Mouse (Mus musculus) forebrain, embryonic 12.5 days (tissue): Measurements from ENCODE around the gene 1110008P14Rik. TPM values are rescaled to one million over a fixed set of nuclear protein-coding genes. Genes with fewer than 3 reads are reported as not detected.

Source experiments
- ATAC-seq: fragments of 200-750 bp; cut with Nextera tagmentation; 2 replicates; pipeline ENCODE4 v1.8.0; 2017; ENCODE audit warnings: moderate TSS enrichment; ENCODE audit not compliant: low FRiP score
- H3K27ac ChIP-seq: fragments of 300-500 bp; sonication (generic); 2 replicates; pipeline ENCODE4 v1.5.1; 2016; ENCODE audit warnings: mild to moderate bottlenecking
- H3K27me3 ChIP-seq: fragments of 300-500 bp; sonication (generic); 2 replicates; pipeline ENCODE4 v1.6.1; 2016; ENCODE audit warnings: mild to moderate bottlenecking
- H3K36me3 ChIP-seq: fragments of 300-500 bp; sonication (generic); replicated peaks from 2 replicates; pipeline ENCODE4 v1.6.1; 2016; ENCODE audit warnings: mild to moderate bottlenecking
- H3K4me1 ChIP-seq: fragments of 300-500 bp; sonication (generic); 2 replicates; pipeline ENCODE4 v1.6.1; 2016
- H3K4me2 ChIP-seq: fragments of 300-500 bp; sonication (generic); 2 replicates; pipeline ENCODE4 v1.6.1; 2016; ENCODE audit warnings: mild to moderate bottlenecking, moderate library complexity
- H3K4me3 ChIP-seq: fragments of 300-500 bp; sonication (generic); replicated peaks from 2 replicates; pipeline ENCODE4 v1.5.1; 2016; ENCODE audit warnings: mild to moderate bottlenecking
- H3K9ac ChIP-seq: fragments of 300-500 bp; sonication (generic); 2 replicates; pipeline ENCODE4 v1.6.1; 2016; ENCODE audit warnings: mild to moderate bottlenecking
- H3K9me3 ChIP-seq: fragments of 300-500 bp; sonication (generic); 2 replicates; pipeline ENCODE4 v1.6.1; 2016
- WGBS: fragments of 180-500 bp; shearing (Covaris S2); methylation state at CpG from one replicate; pipeline ENCODE4 v1.1.7; 2016; 5-methylcytosine and 5-hydroxymethylcytosine counted together
- polyA plus RNA-seq: library from polyadenylated mRNA; unstranded; fragments of >200 nt; fragmentation: Nextera tagmentation; extraction: Ambion mirVana; gene quantifications from 2 replicates; pipeline ENCODE4 v1.2.1, GENCODE M21; 2016

The 1110008P14Rik gene
- polyA plus RNA-seq, 1 experiment from 2014 or later, result 51.0 TPM

DNA sequence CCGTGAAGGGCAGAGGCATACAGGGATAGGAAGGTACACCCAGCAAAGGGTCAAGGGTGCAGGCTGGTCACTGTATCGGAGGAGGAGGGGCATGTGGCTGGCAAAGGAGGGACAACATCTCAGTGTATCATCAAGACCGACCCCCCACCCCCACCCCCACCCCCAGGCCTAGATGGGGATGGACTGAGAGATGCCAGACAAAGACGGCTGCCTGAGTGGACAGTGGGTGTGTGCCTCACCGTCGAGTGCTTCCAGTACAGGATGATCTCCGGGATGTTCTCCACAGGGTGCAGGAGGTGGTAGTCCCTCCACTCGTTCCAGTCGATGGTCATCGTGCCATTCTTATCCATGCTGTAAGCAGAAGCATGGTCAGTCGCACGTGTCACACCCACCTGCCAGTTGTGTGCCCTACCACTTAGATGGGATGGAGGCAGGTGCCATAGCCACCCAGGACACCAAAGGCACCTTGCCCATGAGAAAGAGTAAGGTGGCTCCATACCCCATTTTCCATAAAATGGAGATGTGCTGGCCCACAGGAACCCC is 38.4 kb upstream of the 1110008P14Rik start:
- 91% methylated on average over 12 of the region's 12 CpGs for WGBS
- Histone ChIP-seq H3K27ac (no peak overlapping the region), H3K4me1 (peaks cover 27% of the 10 kb centered on the region), H3K4me2 (no peak overlapping the region), H3K27me3 (no peaks in the 10 kb centered on the region), H3K9me3 (no peaks in the 10 kb centered on the region), H3K36me3 (peaks cover 62% of the 10 kb centered on the region), H3K4me3 (no peak overlapping the region), H3K9ac (no peak overlapping the region)
- no peak for ATAC-seq

DNA sequence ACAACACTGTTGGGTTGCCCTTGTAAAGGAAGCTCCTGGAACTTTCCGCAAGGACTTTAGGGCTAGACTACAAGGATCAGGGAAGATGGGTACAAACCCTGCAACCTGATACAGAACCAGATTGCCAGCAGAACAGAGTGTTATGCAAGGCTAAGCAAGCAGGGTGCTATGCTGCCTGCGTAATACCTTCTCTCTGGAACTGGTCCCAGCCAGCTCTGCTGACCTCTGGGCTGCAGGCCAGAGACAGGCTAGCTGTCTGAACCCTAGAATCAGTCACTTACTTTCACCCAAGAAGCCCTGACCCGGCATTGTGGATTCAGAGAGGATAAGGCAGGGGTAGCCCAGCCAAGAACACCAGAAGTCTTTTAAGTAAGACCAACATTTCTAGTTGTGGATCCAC is 37.6 kb upstream of the 1110008P14Rik start:
- H3K9ac ChIP-seq, result no peak overlapping the region
- H3K4me1 ChIP-seq, result peaks cover 20% of the 10 kb centered on the region
- H3K4me3 ChIP-seq, result no peak overlapping the region
- no peak overlapping the region for H3K4me2 ChIP-seq
- peaks cover 70% of the 10 kb centered on the region for H3K36me3 ChIP-seq
- ATAC-seq, result no peak
- no peaks in the 10 kb centered on the region for H3K27me3 ChIP-seq
- no peak overlapping the region for H3K27ac ChIP-seq
- H3K9me3 ChIP-seq, result no peaks in the 10 kb centered on the region
- WGBS, result 93% methylated on average over 3 of the region's 3 CpGs

DNA sequence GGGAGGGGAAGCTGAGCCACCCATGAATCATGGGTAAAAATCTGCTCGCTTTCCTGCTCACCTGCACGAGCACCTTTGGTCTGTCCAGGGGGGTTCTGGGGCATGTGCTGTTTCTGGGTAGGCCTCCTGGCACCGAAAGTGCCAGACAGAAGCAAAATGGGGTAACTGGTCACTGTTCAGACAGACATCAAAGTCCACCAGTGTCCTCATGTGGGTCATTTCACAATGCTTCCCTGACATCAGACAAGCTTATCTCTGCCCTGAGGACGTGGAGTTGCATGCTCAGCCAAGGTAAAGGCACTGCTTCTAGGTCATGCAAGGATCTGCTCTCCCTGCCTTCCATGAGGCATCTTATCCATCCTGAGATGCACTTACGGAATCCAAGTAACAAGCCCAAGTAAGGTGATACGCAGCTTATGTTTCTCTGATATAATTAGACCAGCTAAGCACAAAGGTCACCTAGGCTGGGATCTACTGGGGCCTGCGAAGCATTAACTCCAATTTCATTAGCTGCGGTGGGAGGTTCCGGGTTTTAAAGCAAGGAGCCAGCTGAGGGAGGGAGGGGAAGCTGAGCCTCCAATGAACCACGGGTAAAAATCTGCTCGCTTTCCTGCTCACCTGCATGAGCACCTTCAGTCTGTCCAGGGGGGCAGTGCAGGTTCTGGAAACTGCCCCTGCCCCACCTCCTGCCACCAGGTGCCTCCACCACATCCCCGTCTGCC is 36.9 kb upstream of the 1110008P14Rik start:
- Histone ChIP-seq H3K4me2 (no peak overlapping the region), H3K9me3 (no peaks in the 10 kb centered on the region), H3K4me1 (peaks cover 12% of the 10 kb centered on the region), H3K36me3 (peaks cover 77% of the 10 kb centered on the region), H3K27ac (no peak overlapping the region), H3K27me3 (no peaks in the 10 kb centered on the region), H3K4me3 (no peak overlapping the region), H3K9ac (no peak overlapping the region)
- ATAC-seq, result no peak
- 81% methylated on average over 12 of the region's 12 CpGs for WGBS

DNA sequence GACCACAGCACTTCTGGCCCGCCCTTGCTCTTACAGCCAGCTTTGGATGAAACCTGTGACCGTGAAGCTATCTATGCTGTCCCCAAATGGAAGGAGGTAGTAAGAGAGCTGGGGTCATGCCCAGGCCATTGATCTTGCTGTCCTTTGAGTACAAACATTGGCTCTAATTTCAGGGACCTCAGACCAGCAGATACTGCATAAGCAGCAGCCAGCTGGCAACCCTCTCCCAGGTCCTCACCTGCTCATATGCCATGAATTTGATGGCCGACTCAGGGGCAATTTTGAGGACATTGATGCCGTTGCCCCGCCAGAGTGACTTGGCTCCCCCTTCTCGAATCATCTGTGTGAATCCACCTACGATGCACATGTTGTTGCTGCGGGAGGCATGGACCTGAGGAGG is 35.7 kb upstream of the 1110008P14Rik start:
- H3K4me3 ChIP-seq, result no peak overlapping the region
- no peak overlapping the region for H3K4me2 ChIP-seq
- no peak for ATAC-seq
- peaks cover 1% of the 10 kb centered on the region; the same call in 1 of the 2 replicates for H3K4me1 ChIP-seq
- peaks cover 77% of the 10 kb centered on the region for H3K36me3 ChIP-seq
- H3K27me3 ChIP-seq, result no peaks in the 10 kb centered on the region
- H3K9ac ChIP-seq, result no peak overlapping the region
- 90% methylated on average over 8 of the region's 8 CpGs for WGBS
- no peaks in the 10 kb centered on the region for H3K9me3 ChIP-seq
- no peak overlapping the region for H3K27ac ChIP-seq

DNA sequence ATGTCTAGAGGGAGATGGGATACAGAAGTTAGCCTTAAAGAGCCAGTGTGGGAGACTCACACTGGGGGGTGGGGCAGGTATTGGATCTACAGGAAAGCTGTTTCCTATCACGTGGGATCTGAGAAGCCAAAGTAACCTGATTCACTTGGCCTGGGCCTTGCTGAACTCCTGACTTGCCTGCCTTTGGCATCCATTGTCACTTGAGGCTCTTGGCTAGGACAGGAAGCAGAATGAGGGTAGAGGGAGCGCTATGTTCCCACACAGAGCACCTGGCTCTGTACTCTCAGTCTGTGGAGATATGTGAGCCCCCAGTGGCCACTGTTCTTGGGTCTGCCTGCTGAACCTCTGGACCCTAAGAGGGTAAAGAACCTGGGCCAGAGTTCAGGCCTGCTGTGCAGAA is 34.8 kb upstream of the 1110008P14Rik start:
- ATAC-seq, result no peak
- no peaks in the 10 kb centered on the region for H3K4me1 ChIP-seq
- 82% methylated on average over 2 of the region's 2 CpGs for WGBS
- H3K4me3 ChIP-seq, result no peak overlapping the region
- H3K27ac ChIP-seq, result no peak overlapping the region
- H3K4me2 ChIP-seq, result no peak overlapping the region
- H3K9ac ChIP-seq, result no peak overlapping the region
- H3K36me3 ChIP-seq, result peaks cover 77% of the 10 kb centered on the region
- no peaks in the 10 kb centered on the region for H3K9me3 ChIP-seq
- H3K27me3 ChIP-seq, result no peaks in the 10 kb centered on the region

DNA sequence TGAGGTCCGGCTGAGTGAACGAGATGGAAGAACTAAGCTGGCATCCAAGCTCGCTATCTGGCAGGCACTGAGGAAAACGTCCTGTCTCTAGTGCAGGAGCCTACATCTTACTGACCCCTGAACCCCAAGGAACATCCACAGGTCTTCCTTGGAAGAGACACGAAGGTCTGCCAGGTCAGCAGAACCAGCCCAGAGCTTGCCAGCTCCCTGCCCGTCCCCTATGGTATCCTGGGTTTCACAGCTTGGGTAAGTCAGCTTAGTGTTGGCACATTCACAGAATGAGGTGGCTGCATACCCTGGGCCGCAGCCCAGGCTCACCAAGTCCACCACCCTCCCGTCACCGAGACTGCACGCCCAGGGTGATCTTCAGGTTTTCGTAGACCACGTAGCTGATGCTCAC is 34.1 kb upstream of the 1110008P14Rik start:
- peaks cover 72% of the 10 kb centered on the region for H3K36me3 ChIP-seq

DNA sequence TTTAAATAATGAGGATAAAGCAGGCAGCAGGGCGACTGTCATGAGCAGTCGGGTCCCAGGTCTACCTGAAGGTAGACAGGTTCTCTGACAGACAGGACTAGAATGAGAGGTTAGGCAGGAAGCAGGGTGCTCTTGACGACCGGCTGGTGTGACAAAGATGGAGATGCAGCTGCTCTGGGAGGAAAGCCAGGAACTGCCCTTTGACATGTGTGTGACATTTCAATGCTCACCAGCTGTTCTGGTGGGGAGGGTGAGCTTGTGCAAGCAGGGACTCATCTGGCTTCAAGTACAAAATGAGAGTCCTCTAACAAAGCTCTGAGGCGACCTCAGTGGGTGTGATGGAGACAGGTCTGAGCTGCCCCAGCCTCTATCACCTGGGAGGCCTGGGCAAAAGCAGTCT is 32.2 kb upstream of the 1110008P14Rik start:
- peaks cover 53% of the 10 kb centered on the region for H3K36me3 ChIP-seq
- ATAC-seq, result no peak
- H3K27ac ChIP-seq, result no peak overlapping the region
- H3K9me3 ChIP-seq, result no peaks in the 10 kb centered on the region
- H3K27me3 ChIP-seq, result no peaks in the 10 kb centered on the region
- H3K4me1 ChIP-seq, result no peaks in the 10 kb centered on the region
- no peak overlapping the region for H3K4me3 ChIP-seq
- no peak overlapping the region for H3K9ac ChIP-seq
- H3K4me2 ChIP-seq, result no peak overlapping the region
- WGBS, result 75% methylated on average over 5 of the region's 5 CpGs

More for the DNA sequence above, 34.1 kb upstream of the 1110008P14Rik start:
- no peak for ATAC-seq
- Histone ChIP-seq H3K27ac (no peak overlapping the region), H3K4me1 (no peaks in the 10 kb centered on the region), H3K4me2 (no peak overlapping the region), H3K27me3 (no peaks in the 10 kb centered on the region), H3K9me3 (no peaks in the 10 kb centered on the region), H3K9ac (no peak overlapping the region), H3K4me3 (no peak overlapping the region)
- 96% methylated on average over 12 of the region's 12 CpGs for WGBS

DNA sequence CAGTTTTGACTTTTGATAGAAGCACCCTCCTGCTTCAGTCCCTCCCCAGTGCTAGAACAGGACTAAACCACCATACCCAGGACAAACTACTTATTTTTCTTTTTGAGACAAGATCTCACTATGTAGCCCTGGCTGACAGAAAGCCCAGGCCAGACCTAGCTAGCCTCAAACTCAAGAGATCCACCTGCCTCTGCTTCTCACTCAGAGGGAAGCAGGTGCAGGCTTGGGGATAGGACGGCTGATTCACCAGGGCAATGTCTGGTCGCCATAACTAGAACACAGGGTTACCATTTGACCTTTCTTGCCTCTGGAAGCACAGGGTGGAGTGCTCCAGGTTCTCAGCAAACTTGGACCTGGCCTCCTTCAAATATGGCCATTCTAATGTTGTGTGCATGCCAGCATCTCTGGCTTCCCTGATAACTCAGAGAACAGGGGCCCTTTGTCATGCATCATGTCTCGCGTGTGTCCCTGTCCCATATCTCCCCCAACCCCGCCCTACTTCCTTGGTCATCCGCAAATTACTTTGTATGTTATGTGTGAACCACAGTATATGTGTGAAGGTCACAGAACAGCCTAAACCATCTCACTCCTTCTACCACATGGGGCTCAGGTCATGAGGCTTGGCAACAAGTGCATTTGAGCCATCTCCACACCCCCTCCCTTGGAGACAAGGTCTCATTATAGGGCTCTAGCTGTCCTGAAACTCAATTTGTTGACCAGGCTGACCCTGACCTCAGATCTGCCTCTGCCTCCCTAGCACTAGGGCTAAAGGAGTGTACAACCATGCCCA is 31.2 kb upstream of the 1110008P14Rik start:
- Histone ChIP-seq H3K27ac (no peak overlapping the region), H3K36me3 (peaks cover 43% of the 10 kb centered on the region), H3K4me1 (no peaks in the 10 kb centered on the region), H3K4me3 (no peak overlapping the region), H3K4me2 (no peak overlapping the region), H3K27me3 (no peaks in the 10 kb centered on the region), H3K9me3 (no peaks in the 10 kb centered on the region), H3K9ac (no peak overlapping the region)
- WGBS, result 88% methylated on average over 6 of the region's 6 CpGs
- no peak for ATAC-seq

DNA sequence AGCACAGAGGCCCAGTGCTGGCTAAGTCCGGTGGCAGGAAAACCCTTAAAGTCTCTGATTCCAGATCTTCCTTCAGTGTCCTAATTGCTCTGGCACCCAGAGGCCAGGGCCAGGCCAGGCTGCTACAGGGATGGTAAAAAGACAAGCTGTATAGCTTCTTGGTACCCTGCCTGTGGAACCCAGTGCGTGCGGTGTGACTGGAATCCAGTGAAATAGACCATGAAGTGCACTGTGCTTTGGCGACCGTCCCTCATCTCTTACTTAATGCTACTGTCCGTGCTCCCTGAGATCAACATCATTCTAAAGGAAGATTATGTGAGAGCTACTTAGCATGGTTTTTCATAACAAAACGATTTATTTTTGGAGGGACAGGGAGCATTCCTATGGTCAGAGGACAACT is 29.7 kb upstream of the 1110008P14Rik start:
- no peaks in the 10 kb centered on the region for H3K4me1 ChIP-seq
- WGBS, result 87% methylated on average over 7 of the region's 7 CpGs
- H3K9me3 ChIP-seq, result no peaks in the 10 kb centered on the region
- peaks cover 28% of the 10 kb centered on the region for H3K36me3 ChIP-seq
- H3K4me3 ChIP-seq, result no peak overlapping the region
- no peak overlapping the region for H3K4me2 ChIP-seq
- H3K9ac ChIP-seq, result no peak overlapping the region
- H3K27ac ChIP-seq, result no peak overlapping the region
- ATAC-seq, result no peak
- H3K27me3 ChIP-seq, result peaks cover 2% of the 10 kb centered on the region; the same call in 1 of the 2 replicates

DNA sequence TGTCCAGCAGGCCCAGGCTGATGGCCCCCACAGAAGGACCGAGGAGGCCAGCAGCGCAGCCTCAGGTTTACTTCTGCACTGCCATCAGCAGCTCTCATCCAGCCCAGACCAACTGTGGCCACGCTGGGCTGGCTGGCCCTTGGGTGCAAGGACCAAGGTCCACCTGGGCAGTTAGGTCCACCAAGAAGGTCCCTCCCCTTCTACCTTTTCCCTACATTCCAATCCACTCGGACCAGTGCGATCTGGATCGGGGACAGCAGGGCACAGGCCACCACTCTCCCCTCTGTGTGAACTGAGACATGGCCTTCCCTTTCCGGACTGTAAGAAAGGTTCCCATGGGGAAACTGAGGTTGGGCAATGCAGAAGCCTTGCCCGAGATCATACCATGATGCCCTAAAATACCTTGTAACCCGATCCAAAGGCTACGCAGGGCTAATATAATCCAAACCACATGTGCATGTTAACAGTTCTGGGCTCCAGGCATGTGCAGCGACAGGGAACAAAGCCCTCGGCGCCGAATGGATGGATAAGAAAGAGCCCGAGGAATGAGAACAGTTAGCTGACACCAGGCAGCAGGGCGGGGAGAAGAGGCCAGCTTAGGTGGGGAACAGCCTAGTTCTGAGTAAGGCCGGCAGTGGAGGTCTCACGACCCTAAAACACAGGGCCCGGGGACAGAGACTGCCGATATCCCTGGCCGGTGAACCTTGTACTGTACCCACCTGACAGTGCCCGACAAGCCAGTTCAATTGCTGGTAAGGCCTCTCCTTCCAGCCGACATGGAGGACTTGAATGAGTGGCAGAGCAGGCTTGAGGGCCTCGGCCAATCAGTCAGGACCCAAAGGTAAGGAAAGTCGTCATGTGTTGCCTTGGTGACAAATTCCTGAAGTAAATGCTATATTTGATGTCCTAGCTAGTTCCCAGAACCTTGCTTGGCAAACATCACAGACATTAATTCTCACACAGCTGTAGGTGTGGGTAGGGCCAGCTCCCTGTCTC is 27.0 kb upstream of the 1110008P14Rik start:
- H3K9ac ChIP-seq, result no peak overlapping the region
- peaks cover 2% of the 10 kb centered on the region; the same call in 1 of the 2 replicates for H3K27me3 ChIP-seq
- H3K4me3 ChIP-seq, result no peak overlapping the region
- no peaks in the 10 kb centered on the region for H3K9me3 ChIP-seq
- H3K4me2 ChIP-seq, result no peak overlapping the region
- no peak overlapping the region for H3K27ac ChIP-seq
- H3K4me1 ChIP-seq, result no peaks in the 10 kb centered on the region
- H3K36me3 ChIP-seq, result peaks cover under 1% of the 10 kb centered on the region
- 67% methylated on average over 25 of the region's 25 CpGs for WGBS
- no peak for ATAC-seq

DNA sequence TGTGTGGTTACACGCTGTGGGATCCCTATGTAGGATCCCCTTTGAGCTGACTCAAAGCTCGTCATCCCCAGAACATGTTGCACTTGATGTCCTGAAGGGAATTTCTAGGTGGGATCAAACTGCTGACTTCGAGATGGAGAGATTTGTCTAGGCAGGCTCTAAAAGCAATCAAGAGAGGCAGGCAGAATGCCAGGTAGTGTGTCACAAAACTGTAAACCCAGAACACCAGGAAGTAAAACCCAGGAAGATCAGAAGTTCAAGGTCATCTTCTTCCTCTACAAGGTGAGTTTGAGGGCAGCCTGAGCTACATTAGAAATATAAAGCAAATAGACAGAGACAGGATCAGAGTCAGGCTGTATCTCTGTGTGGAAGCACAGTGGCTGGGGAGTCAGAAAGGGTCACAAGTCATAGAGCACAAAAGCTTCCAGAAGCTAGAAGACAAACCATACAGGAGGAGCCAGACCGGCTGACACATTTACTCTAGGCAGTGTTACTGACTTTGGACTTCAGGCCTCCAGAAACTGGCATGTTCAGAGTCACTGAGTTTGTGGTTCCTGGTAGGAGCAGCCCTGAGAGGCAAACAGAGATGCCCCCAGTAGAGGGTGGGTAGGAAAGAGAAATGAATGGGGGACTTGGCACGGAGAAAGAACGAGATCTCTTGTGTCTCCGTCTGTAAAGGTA is 25.5 kb upstream of the 1110008P14Rik start:
- Histone ChIP-seq H3K27me3 (peaks cover 2% of the 10 kb centered on the region; the same call in 1 of the 2 replicates), H3K9me3 (no peaks in the 10 kb centered on the region), H3K4me3 (no peak overlapping the region), H3K4me1 (no peaks in the 10 kb centered on the region), H3K27ac (no peak overlapping the region), H3K36me3 (peaks cover 8% of the 10 kb centered on the region), H3K9ac (no peak overlapping the region), H3K4me2 (no peak overlapping the region)
- ATAC-seq, result no peak
- WGBS, result 86% methylated on average over 7 of the region's 7 CpGs
